Mouse (Mus musculus) embryonic fibroblast, embryonic 13.5 days (primary cell): ENCODE results near the gene Fuca2. TPM values are rescaled to one million over a fixed set of nuclear protein-coding genes. Genes with fewer than 3 reads are reported as not detected.
"Not testable (repeated sequence)": the region's sequence is repeated elsewhere in the genome, so short reads cannot be mapped to it uniquely, and the experiment has no call there.

Source experiments
- H3K27ac ChIP-seq: 2 replicates; pipeline ENCODE4 v1.5.1; 2012; ENCODE audit warnings: low read length, control low read depth, inconsistent platforms; ENCODE audit not compliant: insufficient read depth
- H3K4me1 ChIP-seq: 2 replicates; pipeline ENCODE4 v1.6.1; 2011; ENCODE audit warnings: low read length; ENCODE audit not compliant: control insufficient read depth, insufficient read depth
- H3K4me3 ChIP-seq: 2 replicates; pipeline ENCODE4 v1.5.1; 2011; ENCODE audit warnings: mild to moderate bottlenecking, control low read depth, low read length; ENCODE audit not compliant: insufficient read depth
- CTCF ChIP-seq: IDR thresholded peaks from 2 replicates; pipeline ENCODE4 v1.5.1; 2011; ENCODE audit warnings: mild to moderate bottlenecking, control low read depth, low read length, moderate library complexity, borderline replicate concordance; ENCODE audit not compliant: insufficient read depth
- POLR2A ChIP-seq: IDR thresholded peaks from 2 replicates; pipeline ENCODE4 v1.6.1; 2011; ENCODE audit warnings: low read depth, mild to moderate bottlenecking, control low read depth, low read length, moderate library complexity
- polyA plus RNA-seq: library from polyadenylated mRNA; stranded (reverse); fragments of >200 nt; gene quantifications from 2 replicates; pipeline ENCODE4 v1.2.4, GENCODE M21; 2011; ENCODE audit warnings: low read depth; ENCODE audit not compliant: missing spikeins, insufficient read length

Fuca2 gene
- polyA plus RNA-seq, 1 experiment, result 43.7 TPM

DNA sequence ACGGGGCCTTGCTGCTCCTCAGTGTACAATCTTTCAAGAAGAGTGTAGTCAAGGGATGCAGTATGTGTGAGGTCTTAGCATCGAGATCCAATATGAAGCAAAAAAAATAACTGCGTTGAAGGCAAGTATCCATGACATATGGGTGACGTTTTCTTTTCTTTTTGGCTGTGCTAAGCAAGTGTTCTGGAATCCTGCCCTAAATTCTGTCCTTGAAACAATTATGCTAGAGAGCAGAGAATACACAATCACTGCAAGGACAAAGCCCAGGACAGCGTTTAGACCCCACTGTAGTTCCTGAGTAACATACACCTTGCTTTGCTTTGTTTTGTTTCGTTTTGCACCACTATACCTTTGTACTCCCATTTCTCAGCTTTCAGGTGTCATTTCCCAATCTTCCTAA, 20.0 kb upstream of the Fuca2 start:
- no peaks in the 10 kb centered on the region for H3K4me1 ChIP-seq
- no peak overlapping the region for H3K4me3 ChIP-seq
- no peak overlapping the region for H3K27ac ChIP-seq
- TF ChIP-seq POLR2A, result no peak
- TF ChIP-seq CTCF, result no peak

DNA sequence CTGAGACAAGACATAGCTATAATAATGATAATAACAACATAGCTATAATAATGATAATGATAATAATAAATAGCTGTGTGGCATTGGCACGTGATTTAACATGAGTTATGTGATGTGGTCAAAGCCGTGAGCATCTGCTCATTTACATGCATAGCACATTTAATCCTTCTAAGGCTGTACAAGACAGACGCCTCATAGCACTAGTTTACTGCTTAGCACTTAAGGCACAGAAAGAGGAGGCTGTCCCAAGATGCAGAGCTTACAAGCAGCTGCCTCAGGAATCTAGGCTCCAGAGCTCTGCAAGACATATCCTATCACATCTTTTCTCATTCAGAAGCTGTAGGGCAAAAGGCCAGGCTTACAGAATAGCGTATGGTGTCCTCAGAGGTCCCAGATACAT, 13.4 kb upstream of the Fuca2 start:
- TF ChIP-seq CTCF (no peak), POLR2A (no peak)
- Histone ChIP-seq H3K4me3 (no peak overlapping the region), H3K4me1 (no peaks in the 10 kb centered on the region), H3K27ac (no peak overlapping the region)

DNA sequence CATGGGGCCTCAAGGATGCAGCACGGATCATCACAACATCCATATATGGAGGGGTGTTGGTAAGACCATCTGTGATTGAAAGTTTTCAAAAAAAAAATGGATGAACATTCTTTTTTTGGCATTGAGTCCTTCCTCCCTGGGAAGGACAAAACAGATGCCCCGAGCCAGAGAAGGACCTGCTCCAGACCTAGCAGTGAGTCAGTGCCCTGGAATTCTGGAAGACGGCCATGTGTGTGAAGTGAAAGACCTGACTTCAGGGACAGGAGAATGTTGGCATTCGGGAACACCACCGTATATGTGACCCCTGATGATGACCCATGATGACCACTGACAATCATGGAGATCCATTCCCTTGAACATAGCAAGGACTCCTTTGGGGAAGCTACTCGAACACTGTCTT, 9.7 kb upstream of the Fuca2 start:
- Histone ChIP-seq H3K4me3 (no peak overlapping the region), H3K4me1 (no peaks in the 10 kb centered on the region), H3K27ac (no peak overlapping the region)
- TF ChIP-seq CTCF (no peak), POLR2A (no peak)

DNA sequence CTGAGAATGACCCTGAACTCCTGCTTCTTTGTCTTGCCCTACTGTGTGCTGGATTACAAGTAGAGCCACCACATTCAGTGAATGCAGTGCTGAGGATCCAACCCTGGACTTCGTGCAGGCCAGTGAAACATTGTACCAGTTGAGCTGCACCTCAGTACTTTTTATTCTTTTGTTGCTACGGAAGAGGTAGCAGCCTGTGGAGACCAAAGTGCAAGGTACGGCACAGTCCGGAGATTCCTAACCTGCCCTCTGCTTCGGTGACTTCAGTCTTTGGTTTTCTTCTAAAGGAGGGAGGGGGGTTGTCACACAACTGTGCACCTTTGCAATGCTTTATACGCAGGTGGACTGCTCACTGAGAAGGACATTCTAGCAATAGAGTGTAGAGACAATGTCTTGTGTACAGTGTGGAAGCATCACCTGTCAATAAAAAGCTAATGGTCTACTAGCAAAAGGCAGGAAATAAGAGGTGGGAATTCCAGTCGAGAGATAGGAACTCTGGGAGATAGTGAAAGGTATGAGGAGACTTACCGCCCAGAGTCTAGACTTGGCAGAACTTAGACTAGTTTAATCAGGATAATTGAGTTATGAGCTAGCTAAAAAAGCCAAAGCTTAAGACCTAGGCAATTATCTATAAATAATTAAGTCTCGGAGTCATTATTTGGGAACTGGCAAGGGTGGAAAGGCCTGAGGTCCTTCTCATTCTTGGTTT, 5.2 kb upstream of the Fuca2 start:
- TF ChIP-seq CTCF (no peak), POLR2A (no peak)
- H3K4me3 ChIP-seq, result no peak overlapping the region
- H3K27ac ChIP-seq, result no peak overlapping the region

DNA sequence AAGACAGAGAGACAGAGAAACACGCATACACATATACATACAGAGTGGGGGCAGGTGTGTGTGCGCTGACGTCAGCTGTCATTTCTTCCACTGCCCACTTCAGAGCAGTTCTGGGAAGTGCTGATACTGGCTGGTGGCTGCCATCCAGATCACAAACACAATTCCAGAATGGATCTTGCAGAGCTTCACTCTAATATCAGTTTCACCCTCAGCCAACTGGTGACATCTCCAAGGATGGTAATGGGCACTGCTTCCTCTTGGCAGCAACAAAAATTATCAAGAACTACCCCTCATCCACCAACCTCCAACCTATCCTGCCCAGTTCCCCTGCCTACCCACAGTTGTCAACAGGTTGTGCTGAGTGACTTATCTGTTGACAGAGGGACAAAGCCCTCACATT, 3.0 kb upstream of the Fuca2 start:
- no peak overlapping the region for H3K4me3 ChIP-seq
- H3K27ac ChIP-seq, result no peak overlapping the region
- TF ChIP-seq POLR2A (no peak), CTCF (no peak)
- H3K4me1 ChIP-seq, result no peaks in the 10 kb centered on the region

More for the DNA sequence above, 5.2 kb upstream of the Fuca2 start:
- H3K4me1 ChIP-seq, result no peaks in the 10 kb centered on the region

DNA sequence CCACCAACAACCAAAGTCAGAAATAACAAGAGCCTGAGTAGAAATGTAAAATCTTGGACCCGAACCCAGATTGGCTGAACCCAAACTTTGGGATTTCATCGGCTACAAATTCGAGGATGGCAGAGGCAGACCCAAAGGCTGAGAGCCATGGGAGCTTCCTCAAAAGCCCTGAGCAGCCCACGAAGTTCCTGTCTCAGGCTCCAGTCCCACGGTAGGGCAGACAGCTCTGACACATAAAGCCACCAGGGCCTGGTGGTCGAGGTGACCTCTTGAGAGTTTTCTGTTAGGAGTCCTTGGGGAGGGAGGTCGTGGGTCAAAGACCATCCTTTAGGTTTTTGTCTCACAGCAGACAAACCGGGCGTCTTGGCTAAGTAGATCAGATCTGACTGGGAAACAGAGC, 1.1 kb downstream of the Fuca2 start:
- no peak for TF ChIP-seq POLR2A
- no peak for TF ChIP-seq CTCF
- Histone ChIP-seq H3K4me3 (no peak overlapping the region), H3K4me1 (no peaks in the 10 kb centered on the region), H3K27ac (no peak overlapping the region)

DNA sequence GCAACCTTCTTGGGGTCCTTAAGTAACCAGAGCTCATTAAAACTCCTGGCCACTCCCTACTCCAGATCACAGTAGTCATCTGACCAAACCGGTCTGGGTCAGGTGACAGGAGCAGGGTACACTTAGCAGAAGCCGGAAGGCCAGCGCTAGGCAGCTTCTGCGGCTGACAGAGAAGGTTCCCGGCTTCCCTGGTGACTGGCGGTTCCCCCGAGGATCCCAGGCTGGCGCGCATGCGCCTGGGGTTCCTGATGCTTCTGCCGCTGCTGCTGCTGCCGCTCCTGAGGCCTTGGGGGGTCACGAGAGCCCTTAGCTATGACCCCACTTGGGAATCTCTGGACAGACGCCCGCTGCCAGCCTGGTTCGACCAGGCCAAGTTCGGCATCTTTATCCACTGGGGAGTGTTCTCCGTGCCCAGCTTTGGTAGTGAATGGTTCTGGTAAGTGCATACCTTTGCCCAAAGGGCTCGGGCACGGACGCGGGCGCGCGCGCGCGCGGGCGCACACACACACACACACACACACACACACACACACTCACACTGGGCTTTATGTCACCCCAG, 1.7 kb downstream of the Fuca2 start:
- H3K4me1 ChIP-seq, result no peaks in the 10 kb centered on the region
- peak overlapping the region; percentile 80 for H3K4me3 ChIP-seq
- no peak overlapping the region for H3K27ac ChIP-seq
- no peak for TF ChIP-seq CTCF
- peak; percentile 48 for TF ChIP-seq POLR2A

DNA sequence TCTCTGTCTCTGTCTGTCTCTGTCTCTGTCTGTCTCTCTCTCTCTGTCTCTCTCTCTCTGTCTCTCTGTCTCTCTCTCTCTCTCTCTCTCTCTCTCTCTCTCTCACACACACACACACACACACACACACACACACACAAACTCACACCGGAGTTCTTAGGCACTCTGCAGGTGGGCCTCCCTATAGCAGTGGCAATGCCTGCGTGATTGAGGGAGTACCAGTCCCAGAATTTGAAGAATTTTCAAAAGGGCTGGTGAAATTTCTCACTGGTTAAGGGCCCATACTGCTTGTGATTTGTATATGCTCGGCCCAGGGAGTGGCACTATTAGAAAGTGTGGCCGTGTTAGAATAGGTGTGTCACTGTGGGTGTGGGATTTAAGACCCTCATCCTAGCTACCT, 2.2 kb downstream of the Fuca2 start:
- peak overlapping the region; percentile 80 for H3K4me3 ChIP-seq
- not testable (repeated sequence) for H3K4me1 ChIP-seq, H3K27ac ChIP-seq

DNA sequence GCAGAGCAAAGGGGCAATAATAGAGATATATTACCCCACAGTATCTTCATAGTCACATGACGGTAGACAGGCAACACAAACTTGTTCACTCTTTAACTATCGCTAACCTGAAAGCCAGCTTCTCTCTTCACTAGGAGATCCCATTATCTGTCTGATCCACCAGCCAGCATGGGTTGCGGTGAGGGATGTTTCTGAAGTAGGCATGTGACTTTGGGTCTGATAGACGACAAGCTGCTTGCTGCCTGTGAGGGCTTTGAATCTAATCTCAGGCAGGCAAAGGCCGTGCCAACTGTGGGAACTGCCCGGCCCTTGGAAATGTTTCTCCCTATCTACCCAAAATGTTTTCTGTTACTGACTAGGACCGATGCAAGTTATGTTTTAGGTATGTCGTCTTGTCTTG, 3.0 kb downstream of the Fuca2 start:
- H3K27ac ChIP-seq, result no peak overlapping the region
- H3K4me1 ChIP-seq, result no peaks in the 10 kb centered on the region
- TF ChIP-seq POLR2A, result no peak
- TF ChIP-seq CTCF, result no peak
- no peak overlapping the region for H3K4me3 ChIP-seq

DNA sequence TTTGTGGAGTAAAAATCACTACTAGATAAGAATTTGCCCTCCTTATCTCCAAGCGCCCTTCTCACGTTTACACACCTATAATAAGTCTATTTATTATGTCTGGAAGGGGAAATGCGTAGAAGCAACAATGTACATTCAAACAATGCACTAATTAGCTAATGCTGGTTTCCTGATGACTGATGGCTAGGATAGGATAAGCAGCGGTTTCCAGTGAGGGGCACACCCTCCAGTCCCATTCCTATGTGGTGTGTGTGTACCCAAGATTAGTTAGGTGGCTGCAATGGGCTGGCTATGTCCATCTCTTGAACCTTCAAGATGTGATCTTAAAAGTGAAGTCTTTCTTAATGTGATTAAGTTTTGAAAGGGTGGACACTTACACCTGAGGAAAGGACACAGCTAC, 22.5 kb downstream of the Fuca2 start:
- no peak overlapping the region for H3K27ac ChIP-seq
- TF ChIP-seq CTCF (no peak), POLR2A (no peak)
- no peaks in the 10 kb centered on the region for H3K4me1 ChIP-seq
- H3K4me3 ChIP-seq, result no peak overlapping the region
